Mouse (Mus musculus) thymus, postnatal 25 days (tissue): ENCODE measurements around the gene Plin4.
A peak's percentile ranks its signal among the peaks of the same experiment; 100 is the strongest.
"Not testable (repeated sequence)": the region's sequence is repeated elsewhere in the genome, so short reads cannot be mapped to it uniquely, and the experiment has no call there.

ENCODE experiments used
- DNase-seq: peaks from one replicate; pipeline ENCODE4 v3.0.0; 2022

Gene Plin4

DNA sequence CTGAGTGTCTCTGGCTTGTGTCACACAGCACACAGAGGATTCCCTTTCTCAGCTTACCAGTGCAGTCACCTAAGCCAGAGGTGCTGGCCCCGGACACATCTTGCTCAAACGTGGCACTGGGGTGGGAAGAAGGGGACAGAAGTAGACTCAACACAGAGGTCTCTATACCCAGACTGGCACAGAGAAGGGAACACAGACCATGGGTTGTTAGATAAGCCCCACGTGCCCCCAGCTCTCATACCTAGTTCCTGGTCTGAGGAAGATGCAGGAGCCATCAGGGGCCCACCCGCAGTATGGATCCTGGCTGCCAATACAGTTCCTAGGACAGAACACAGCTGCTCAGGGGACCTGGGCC is 15.7 kb upstream of the Plin4 start:
- DNase-seq: no peak

GRCm38 (mm10) chr17:56124377-56125275 is 15.0 kb upstream of the Plin4 start:
- peak; percentile 42 for DNase-seq

DNA sequence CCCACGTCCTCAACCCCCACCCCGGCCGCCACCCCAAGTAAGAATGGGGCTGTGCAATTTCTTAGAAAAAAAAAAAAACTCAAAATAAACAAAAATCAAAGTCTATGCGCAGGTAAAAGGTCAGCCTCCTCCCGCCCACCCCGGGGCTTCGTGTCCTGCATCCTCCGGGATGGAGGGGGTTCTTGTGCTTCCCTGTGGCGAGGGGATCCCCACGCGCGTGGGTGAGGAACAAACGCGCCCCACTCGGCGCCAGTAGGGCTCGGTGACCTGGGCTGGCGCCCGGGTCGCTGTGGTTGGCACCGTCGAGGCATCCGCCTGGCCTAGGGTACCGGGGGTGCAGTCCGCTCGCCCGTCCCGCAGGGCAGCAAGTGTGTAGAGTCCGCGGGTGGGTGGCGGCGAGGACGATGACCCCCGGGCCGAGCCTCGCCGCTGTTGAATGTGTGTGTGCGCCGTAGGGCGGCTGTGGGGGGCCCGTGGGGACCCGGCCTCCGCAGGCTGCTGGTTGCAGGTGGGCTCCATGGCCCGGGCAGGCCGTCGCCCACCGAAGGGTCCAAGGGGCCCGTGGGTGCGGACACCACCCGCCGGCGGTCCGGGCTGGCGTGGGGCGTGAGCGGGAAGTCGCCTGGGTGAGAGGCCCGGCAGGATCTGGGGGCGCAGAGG is 14.2 kb upstream of the Plin4 start:
- DNase-seq: no peak

DNA sequence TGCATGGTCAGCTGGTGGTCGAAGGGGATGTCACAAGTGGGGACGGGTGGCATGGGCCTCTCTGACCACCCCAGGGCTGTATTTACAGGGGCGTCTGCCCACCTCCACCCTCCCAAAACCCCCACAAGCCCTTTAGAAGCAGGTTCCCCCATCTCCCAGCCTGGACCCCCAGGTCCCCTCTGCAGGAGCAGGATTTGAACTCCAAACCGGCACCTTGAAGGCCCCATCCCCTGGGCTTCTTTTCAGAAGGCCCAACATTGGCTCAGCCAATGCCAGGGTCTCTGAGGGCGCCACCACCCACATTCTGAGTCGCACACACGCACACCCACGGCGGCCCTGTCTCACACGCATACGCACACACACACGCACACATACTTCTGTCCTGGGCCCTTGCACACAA is 13.6 kb upstream of the Plin4 start:
- no peak for DNase-seq

DNA sequence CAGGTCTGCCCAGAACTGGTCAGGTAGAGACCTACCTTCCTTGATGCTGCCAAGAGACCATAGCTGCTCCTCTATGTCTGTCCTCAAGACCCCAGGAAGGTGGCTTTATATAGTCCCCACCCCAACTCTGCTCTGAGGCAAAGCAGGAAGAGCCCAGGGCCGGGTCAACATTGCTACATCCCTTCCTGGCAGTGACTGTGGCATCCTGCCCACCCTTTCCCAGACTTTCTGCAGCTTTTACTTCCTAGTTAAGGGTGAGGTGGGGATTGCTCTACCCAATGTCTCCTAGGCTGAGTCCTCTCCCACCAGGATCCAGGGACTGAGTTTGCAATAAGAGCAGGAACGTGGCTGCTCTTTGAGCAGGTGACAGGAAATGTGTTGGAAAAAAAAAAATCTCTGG is 12.2 kb upstream of the Plin4 start, which contains the start of gene Lrg1:
Gene Lrg1, minus strand, starts transcription at position 176 of the 400 bp plus-strand sequence.
- no peak for DNase-seq

GRCm38 (mm10) chr17:56119981-56120880 is 10.6 kb upstream of the Plin4 start:
- no peak for DNase-seq

DNA sequence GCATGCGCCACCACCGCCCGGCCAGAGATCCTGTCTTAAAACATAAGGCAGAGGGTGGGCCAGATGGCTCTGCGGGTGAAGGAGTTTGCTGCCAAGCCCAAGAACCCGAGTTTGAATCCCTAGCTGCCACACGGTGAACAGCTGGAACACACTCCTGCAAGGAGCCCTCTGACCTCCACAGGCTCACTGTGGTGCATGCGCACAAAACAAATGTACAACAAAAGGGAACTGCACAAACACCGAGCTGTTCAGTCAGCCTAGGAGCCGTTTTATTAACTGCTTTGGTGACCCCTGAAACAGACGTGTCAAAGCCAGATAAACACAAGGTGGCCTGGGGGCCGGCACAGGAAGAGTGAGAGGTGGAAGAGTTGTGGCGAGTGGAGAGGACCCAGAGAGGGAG is 9.8 kb upstream of the Plin4 start:
- no peak for DNase-seq

- DNase-seq: no peak
Observed at GRCm38 (mm10) chr17:56117251-56117710, 7.7 kb upstream of the Plin4 start, which contains the start of gene Plin5. Gene Plin5 (minus strand): TSS chr17:56117596.

GRCm38 (mm10) chr17:56116193-56116592 is 6.6 kb upstream of the Plin4 start:
- no peak for DNase-seq

- no peak for DNase-seq
Observed at GRCm38 (mm10) chr17:56112743-56113142, 3.1 kb upstream of the Plin4 start.

DNA sequence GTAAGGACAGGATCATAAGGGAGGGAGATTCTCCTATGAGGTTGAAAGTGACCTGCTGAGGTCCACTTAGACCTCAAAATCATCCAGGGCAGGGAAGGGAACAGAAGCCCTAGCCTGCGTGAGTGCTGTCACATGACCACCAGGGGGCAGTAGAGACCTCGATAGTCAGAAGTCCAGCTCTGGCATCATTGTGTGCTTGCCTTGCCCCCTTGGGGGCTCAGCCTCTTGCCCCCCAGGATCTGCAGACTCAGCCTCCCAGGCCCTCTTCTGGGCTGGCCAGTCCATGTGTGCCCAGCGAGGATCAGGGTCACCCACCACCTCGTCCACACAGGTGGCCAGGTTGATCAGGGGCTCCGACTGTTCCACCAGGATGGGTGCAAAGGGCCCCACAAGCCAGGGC is 2.3 kb upstream of the Plin4 start:
- DNase-seq: peak; percentile 58

- no peak for DNase-seq
Observed at GRCm38 (mm10) chr17:56111021-56111420, 1.4 kb upstream of the Plin4 start.

DNA sequence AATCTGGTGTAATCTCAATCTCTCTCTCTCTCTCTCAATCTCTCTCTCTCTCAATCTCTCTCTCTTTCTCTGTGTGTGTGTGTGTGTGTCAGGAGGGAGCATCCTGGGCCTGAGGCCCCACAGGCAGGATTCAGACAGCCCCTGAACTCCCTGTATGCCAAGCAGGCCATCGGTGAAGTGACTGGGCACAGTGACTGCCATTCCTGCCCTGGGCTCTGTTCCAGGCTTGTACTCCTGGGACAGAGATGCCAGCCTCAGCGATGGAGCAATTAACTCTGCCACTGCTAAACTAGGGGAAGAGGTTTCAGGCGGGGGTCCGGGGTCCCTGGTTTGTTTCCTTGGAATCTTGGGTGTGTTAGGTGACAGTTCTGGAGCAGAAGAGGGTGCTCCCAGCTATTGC is 968 bp upstream of the Plin4 start:
- DNase-seq: no peak

DNA sequence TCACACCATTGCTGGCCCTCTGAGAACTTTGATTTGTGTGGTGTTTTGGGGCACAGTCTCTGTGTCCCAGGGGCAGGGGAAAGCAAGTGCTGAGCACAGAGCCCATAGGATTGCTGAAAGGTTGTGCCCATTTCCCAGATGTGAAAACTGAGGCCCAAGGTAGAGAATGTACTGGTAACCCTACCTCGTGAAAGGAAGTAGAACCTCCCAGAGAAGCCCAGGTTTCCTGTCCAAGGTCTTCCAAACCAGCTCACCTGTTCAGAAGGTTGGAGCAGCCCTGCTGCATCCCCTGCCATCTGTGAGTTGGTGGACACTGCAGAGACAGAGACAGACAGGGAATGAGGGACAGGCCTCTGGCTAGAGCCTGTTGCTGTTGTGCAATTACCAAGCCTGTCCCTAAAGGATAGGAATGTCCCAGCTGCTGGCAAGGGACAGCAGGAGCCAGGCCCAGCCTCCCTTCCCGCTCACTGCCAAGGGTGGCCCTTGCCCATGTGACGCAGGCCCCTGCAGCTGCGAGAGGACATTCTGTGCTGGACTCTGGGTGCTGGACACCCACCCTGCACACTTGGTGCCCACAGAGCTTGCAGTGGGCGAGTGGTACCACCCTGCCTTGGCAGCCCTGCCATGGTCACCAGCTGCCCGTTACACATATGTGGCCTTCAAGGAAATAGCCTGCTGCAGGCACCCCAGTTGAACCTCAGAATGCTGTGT is 1.1 kb downstream of the Plin4 start:
- DNase-seq: no peak

GRCm38 (mm10) chr17:56107736-56108135 is 1.9 kb downstream of the Plin4 start:
- DNase-seq: no peak

DNA sequence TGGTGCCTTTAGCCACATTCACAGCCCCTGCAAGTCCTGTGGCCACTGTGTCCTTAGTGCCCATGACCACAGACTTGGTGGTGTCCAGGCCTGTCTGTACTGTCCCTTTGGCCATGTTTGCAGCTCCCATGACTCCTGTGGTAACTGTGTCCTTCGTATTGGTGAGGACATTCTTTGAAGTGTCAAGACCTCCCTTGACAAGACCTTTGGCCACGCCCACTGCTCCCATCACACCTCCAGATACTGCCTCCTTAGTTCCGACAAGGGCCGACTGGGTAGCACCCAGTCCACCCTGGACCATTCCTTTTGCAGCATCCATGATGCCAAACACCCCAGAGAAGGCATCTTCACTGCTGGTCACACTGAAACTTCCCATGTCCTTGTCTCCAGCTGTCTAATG is 2.6 kb downstream of the Plin4 start:
- DNase-seq: no peak

DNA sequence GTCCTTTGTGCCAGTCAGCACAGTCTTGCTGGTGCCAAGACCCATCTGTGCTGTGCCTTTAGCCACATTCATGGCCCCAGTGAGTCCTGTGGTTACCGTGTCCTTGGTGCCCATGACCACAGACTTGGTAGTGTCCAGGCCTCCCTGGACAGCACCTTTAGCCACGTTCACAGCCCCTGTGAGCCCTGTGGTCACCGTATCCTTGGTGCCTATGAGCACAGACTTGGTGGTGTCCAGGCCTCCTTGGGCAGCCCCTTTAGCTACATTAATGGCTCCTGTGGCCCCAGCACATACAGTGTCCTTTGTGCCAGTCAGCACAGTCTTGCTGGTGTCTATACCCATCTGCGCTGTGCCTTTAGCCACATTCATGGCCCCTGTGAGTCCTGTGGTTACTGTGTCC is 3.2 kb downstream of the Plin4 start:
- DNase-seq: not testable (repeated sequence)

- DNase-seq: not testable (repeated sequence)
Observed at GRCm38 (mm10) chr17:56104821-56105220, 4.8 kb downstream of the Plin4 start.

DNA sequence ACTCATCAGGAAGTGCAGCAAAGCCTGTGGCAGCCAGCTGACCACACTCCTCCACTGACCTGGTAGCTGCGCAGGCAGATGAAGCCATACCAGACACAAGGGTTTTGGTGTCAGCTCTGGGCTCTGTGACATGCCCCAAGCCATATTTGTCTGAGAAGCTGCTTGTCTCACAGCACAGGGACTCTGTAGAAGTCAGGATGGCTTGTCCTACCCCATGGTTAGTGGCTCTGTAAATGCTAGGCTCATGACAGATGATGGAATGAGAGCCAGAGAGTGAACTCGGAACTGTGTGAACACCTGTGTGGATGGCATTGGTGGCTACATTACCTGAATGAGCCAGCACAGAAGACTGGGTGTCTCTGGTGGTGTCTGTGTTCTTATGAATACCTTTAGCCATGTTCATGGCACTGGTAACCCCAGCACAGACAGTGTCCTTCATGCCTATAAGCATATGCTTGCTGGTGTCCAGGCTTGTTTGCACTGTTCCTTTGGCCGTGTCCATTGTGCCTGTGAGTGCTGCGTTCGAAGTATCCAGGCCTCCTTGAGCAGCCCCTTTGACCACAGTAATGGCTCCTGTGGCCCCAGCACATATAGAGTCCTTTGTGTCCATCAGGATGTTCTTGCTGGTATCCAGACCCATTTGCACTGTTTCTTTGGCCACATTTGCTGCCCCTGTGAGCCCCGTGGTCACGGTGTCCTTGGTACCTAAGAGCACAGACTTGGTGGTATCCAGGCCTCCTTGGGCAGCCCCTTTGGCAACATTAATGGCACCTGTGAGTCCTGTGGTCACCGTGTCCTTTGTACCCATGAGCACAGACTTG is 5.9 kb downstream of the Plin4 start:
- no peak for DNase-seq

DNA sequence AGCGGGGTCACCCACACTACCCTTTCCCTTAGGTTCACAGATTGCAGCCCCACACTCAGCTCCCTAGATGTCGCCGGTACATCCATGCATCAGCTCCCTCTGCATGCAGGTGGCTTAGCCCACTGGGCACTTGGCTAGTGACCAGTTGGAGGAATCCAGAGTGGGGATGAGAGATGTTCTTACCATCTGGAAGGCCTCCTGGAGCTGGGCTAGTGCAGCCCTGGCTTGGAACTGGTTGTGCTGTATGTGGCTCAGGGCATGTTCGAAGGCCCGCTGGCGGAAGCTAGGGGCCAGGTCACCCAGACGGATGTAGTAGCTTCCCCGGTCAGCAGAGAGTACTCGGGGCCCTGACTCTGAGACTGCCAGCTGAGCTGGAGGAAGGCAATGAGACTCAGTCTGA is 6.7 kb downstream of the Plin4 start:
- no peak for DNase-seq

DNA sequence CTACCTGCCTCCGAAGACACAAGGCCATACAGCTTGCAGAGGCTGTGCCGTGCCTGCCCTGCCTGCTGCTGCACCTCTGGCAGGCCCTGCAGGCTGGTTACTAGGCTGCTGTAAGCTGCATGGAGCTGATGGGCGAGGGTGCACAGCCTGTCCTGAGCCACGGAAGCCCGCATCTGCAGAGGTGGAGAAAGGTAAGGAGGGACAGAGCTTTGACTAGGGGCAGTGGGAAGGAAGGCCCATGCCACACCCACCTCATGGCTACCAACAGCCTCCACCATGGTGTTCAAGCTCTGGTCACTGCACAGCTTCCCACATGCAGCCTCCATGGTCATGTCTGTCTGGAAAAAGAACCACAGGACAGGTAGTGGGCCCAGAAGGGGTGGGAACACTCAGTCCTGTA is 7.4 kb downstream of the Plin4 start:
- no peak for DNase-seq

- no peak for DNase-seq
Observed at GRCm38 (mm10) chr17:56100811-56101210, 8.8 kb downstream of the Plin4 start.
